Mouse (Mus musculus) kidney, adult 2 months (tissue): ENCODE measurements around the gene Ppp1r14a. TPM values are rescaled to one million over a fixed set of nuclear protein-coding genes. Genes with fewer than 3 reads are reported as not detected.

ENCODE experiments used
- DNase-seq: peaks from one replicate; pipeline ENCODE4 v3.0.0; 2021
- H3K27ac ChIP-seq: fragments of 200-500 bp; 2 replicates; pipeline ENCODE4 v1.5.1; 2012; ENCODE audit warnings: low read depth, low read length, control low read depth, inconsistent platforms; ENCODE audit not compliant: insufficient read depth
- H3K27me3 ChIP-seq: fragments of 200-500 bp; replicated peaks from 2 replicates; pipeline ENCODE4 v1.6.1; 2012; ENCODE audit warnings: mild to moderate bottlenecking, moderate library complexity, low read length, inconsistent platforms; ENCODE audit not compliant: control insufficient read depth, insufficient read depth
- H3K36me3 ChIP-seq: fragments of 200-500 bp; 2 replicates; pipeline ENCODE4 v1.6.1; 2012; ENCODE audit warnings: mild to moderate bottlenecking, moderate library complexity, low read length, inconsistent platforms; ENCODE audit not compliant: control insufficient read depth, insufficient read depth
- H3K4me1 ChIP-seq: fragments of 200-500 bp; 2 replicates; pipeline ENCODE4 v1.6.1; 2011; ENCODE audit warnings: low read length; ENCODE audit not compliant: control insufficient read depth, insufficient read depth
- H3K4me3 ChIP-seq: fragments of 200-500 bp; 2 replicates; pipeline ENCODE4 v1.5.1; 2011; ENCODE audit warnings: mild to moderate bottlenecking, low read depth, low read length, control low read depth; ENCODE audit not compliant: insufficient read depth
- CTCF ChIP-seq: fragments of 200-500 bp; conservative IDR thresholded peaks from 2 replicates; pipeline ENCODE4 v1.5.1; 2011; ENCODE audit warnings: low read depth, mild to moderate bottlenecking, control low read depth, low read length, moderate library complexity, mixed read lengths; ENCODE audit not compliant: insufficient read depth, insufficient read length
- POLR2A ChIP-seq: fragments of 200-500 bp; IDR thresholded peaks from one replicate; pipeline ENCODE4 v1.6.1; 2011; ENCODE audit warnings: low read depth, low read length, control low read depth
- WGBS: fragments of 180-500 bp; shearing (Covaris S2); methylation state at CpG from one replicate; pipeline ENCODE4 v1.1.7; 2018; 5-methylcytosine and 5-hydroxymethylcytosine counted together
- polyA plus RNA-seq: library from polyadenylated mRNA; depleted of rRNA; stranded (reverse); fragments of >200 nt; gene quantifications from 2 replicates; pipeline ENCODE4 v1.2.3, GENCODE M21; 2012; rRNA removed

Ppp1r14a gene
- polyA plus RNA-seq, 1 experiment: 12.3 TPM

GRCm38 (mm10) chr7:29341722-29342121, 52.6 kb downstream of the Ppp1r14a start:
- WGBS: 88% methylated on average over 12 of the region's 12 CpGs
- Histone ChIP-seq H3K27ac (no peak overlapping the region), H3K27me3 (no peaks in the 10 kb centered on the region), H3K4me3 (no peak overlapping the region), H3K36me3 (no peaks in the 10 kb centered on the region), H3K4me1 (no peaks in the 10 kb centered on the region)
- no peak for DNase-seq
- no peak for TF ChIP-seq CTCF
- TF ChIP-seq POLR2A: no peak

GRCm38 (mm10) chr7:29342489-29343092, 53.5 kb downstream of the Ppp1r14a start:
- TF ChIP-seq CTCF: no peak
- no peak for TF ChIP-seq POLR2A
- DNase-seq: peak; percentile 6
- Histone ChIP-seq H3K4me1 (no peaks in the 10 kb centered on the region), H3K27ac (no peak overlapping the region), H3K36me3 (no peaks in the 10 kb centered on the region), H3K4me3 (no peak overlapping the region), H3K27me3 (no peaks in the 10 kb centered on the region)
- WGBS: 65% methylated on average over 8 of the region's 8 CpGs

Other genes with a start within 250 kb of the Ppp1r14a start
- gene Ryr1, start 164.1 kb upstream of the Ppp1r14a start, polyA plus RNA-seq: 0.01 and 3.0 TPM in 2 replicates
- gene Rasgrp4, start 154.5 kb upstream of the Ppp1r14a start, polyA plus RNA-seq: 1.9 and 2.7 TPM in 2 replicates
- 31.4 and 35.8 TPM in 2 replicates for gene Fam98c, start 133.1 kb upstream of the Ppp1r14a start, polyA plus RNA-seq
- 0.38 and 0.94 TPM in 2 replicates for gene Ggn, start 119.1 kb upstream of the Ppp1r14a start, polyA plus RNA-seq
- 1.8 and 2.6 TPM in 2 replicates for gene Spred3, start 118.9 kb upstream of the Ppp1r14a start, polyA plus RNA-seq
- gene Psmd8, start 108.6 kb upstream of the Ppp1r14a start, polyA plus RNA-seq: 178 and 204 TPM in 2 replicates
- 0.86 and 1.1 TPM in 2 replicates for gene Catsperg1, start 75.3 kb upstream of the Ppp1r14a start, polyA plus RNA-seq
- gene Kcnk6, start 56.8 kb upstream of the Ppp1r14a start, polyA plus RNA-seq: 4.4 and 5.6 TPM in 2 replicates
- 179 and 207 TPM in 2 replicates for gene Yif1b, start 51.0 kb upstream of the Ppp1r14a start, polyA plus RNA-seq
- gene 2200002D01Rik, start 40.8 kb upstream of the Ppp1r14a start, polyA plus RNA-seq: 4.6 and 7.2 TPM in 2 replicates
- 421 and 474 TPM in 2 replicates for gene Spint2, start 7.4 kb upstream of the Ppp1r14a start, polyA plus RNA-seq
- 0.07 and 0.11 TPM in 2 replicates for gene Dpf1, start 14.6 kb downstream of the Ppp1r14a start, polyA plus RNA-seq
- gene Sipa1l3, start 229.3 kb downstream of the Ppp1r14a start, polyA plus RNA-seq: 44.6 and 51.0 TPM in 2 replicates